Mouse (Mus musculus): ENCODE data around the gene Syk. TPM values are rescaled to one million over a fixed set of nuclear protein-coding genes. Genes with fewer than 3 reads are reported as not detected.
A peak's percentile ranks its signal among the peaks of the same experiment; 100 is the strongest.

The Syk gene
- total RNA-seq, 2 experiments from 2014 or later = 3.0 to 3.9 TPM

DNA sequence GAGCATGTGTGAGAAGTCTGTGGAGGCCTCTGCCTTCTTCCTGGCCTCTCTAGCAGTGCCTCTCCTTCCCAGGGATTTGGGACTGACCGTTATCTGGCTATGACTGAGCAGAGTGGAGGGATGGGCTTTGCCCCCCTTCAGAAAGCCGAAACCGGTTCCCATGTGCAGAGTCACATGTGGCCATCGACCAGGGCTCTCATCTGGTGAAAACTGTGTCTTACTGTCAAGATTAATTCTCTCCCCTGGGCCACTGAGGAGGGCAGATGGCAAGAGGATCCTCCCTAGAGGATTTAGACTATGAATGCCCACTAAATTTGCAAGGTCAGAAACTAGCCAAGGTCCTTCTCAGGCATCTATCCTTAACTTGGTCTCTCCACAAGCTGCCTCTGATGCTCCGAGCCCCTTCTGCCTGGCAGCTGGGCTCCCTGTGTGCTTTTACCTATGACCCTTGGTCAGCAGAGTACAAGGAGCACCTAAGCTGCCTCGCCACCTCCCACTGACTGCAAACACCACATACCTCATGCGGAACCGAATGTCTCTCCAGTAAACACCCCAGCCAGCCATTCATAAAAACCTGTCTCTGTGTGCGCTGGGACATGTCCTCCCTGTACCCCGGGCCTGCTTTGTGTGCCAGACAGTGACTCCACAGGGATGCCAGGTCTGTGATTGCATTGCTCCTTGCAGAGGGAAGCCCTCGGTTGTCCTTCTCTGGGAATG lies 65.2 kb downstream of the Syk start:
- no peak for DNase-seq (ENCODE audit: extremely low spot score in 1 of 2, low spot score in 1 of 2)

DNA sequence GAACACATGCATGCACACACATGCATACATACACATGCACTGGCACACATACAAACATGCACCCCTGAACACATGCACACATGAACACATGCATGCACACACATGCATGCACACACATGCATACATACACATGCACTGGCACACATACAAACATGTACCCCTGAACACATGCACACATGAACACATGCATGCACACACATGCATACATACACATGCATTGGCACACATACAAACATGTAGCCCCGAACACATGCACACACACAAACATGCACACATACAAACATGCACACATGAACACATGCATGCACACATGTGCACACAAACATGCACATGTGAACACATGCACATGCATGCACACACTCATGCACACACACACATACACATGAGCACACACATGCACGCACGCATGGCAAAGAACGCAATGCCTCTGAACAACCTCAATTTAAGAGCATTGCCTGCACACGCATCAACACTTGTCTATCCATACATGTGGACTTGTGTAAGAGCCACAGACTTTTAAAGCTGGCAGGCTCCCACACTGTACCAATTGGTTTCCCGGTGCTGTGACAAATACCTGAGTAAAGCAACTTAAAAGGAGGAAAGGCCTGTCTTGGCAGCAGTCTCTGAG lies 66.9 kb downstream of the Syk start:
- DNase-seq (ENCODE audit: extremely low spot score in 1 of 2, low spot score in 1 of 2) = no peak

DNA sequence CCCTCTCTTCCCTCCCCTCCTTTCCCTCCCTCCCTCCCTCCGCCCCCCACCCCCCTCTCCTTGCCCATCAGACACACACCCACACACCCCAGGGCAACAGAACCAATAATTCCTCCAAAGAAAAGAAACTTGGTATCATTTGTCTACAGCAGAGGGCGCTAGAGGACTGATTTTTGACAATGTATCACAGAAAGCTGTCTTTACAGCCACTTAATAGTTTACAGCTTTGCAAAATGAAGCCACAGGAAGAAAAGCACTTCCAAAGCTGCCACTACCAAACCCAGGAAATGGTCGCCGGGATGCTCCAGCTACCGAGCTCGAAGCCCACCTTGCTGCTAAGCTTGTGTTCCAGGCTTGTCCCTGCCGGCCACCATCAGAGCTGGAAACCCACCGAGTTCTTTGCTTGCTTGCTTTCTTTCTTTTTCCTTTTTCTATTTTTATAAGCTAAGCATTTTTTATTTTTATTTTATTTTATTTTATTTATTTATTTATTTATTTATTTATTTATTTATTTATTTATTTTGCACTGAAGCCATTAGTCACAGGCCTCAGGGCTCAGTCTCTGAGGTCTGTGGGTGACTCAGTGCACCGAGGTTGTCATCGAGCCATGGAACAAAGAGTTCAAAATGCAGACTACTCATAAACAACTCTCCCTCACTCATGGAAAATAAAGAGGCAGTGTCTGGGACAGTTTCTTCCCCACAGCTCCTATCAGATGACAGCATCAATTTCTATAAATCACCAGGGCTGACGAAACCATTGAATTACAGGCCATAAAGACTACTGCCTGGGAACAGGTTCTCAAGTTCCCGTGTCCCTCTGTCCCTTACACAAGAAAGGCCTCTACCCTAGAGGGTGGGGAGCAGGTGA lies 68.6 kb downstream of the Syk start:
- DNase-seq (ENCODE audit: extremely low spot score in 1 of 2, low spot score in 1 of 2) = peak; percentile 21 to 65

DNA sequence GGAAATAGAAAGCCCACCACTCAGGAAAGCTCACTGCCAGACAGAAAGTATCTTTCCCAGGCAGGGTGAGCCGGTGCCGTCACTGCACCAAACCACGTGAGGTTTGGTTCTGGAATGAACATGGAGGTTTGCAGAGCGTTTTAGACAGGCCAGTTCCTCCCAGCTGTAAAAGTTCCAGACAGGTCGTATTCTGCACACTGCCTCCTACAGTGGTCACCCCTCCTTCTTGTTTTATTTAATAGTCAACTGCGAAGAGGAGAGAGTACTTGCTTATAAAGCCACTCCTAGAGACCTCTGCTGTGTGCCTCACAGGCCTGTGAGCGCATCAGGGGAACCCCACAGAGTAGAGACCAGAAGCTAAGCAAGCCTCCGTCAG lies 69.3 kb downstream of the Syk start:
- DNase-seq (ENCODE audit: extremely low spot score in 1 of 2, low spot score in 1 of 2) = no peak

DNA sequence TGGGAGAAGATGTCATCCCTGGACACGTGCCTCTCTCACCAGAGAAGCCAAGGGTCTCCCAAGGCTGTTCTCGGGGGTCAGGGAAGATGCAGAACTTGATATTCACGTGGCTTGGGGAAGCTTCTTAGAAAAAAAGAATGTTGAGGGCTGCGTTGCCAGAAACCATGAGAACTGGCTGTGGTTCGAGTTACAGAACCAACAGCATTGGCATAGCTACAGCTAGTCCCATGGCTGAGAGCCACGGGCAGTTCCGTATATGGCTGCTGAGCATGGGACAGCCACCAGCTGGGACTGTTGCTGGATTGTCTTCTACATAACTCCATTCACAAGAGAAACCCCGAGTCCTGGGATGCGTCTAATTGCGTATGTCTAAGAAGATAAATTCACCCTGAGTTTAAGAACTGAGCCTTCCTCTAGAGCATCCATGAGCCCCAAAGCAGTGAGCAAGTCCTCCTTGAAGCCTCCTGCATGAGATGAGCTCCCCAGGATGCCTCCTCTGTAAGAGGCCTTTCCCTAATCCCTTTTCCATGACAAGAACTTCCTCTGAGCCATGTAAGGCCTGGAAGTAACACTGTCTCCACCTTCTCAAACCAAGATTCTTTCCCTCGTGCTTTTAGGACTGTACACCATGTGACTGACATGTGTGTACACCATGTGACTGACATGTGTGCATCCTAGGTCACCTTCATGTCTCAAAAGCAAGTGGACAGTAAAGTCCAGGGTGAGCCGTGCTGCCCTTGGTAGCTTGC lies 71.3 kb downstream of the Syk start:
- DNase-seq (ENCODE audit: extremely low spot score in 1 of 2, low spot score in 1 of 2) = no peak

DNA sequence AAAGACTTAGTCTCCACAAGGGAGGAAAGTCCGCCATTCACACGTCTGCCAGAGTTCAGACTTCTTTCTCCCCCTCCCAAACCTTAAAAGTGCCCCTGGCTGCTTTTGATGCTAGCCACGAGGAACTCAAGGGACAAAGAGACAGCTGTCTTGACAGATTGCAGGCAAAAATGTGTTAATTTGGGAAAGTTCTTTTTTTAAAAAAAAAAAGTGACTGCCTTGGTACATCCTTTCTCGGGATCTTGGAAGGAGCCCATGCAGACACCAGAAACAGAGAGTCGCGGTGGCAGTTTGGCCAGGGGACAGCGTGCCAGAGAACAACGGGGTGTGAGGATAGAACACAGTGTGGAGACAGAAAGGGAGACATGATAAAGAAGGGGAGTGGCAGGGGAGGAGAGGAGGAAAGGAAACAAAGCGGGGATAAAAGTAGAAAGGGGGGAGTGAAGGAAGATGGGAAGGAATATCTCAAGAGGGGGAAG lies 71.9 kb downstream of the Syk start:
- no peak for DNase-seq (ENCODE audit: extremely low spot score in 1 of 2, low spot score in 1 of 2)

DNA sequence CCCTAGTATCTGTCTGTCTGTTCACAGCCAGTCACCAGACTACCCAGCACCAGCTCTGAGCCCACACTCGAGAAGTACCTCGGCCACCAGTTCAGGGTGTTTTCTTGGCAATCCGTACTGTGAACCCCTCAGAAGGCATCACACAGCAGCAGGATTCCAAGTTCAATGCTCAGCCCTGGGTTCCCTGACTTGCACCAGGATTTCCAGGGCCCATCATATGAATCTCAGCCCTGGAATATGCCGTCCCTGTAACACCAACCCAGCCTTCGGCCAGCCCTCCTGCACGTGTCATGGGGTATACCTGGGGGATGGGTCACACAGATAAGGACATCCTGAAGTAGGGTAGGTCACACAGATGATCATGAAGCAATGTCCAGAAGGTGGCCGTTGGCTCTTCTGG lies 75.0 kb downstream of the Syk start:
- DNase-seq (ENCODE audit: extremely low spot score in 1 of 2, low spot score in 1 of 2) = no peak

DNA sequence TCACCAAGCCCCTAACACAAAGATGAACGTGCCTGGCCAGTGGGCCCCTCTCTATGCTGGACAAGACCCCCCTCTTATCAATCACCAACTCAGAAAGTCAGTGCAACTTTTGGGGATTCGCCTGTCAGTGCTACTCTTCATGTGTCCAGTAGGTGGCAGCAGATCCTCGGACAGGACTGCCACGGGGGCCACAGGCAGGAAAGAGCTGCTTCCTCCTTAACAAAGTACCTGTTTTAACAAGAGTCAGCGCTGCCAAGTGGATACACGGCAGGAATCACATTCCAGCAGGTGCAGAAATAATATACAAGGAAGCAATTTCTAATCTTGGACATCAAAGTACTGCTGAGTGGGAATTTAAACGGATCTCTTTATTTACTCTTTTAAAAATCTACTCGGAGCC lies 75.5 kb downstream of the Syk start:
- DNase-seq (ENCODE audit: extremely low spot score in 1 of 2, low spot score in 1 of 2) = peak; percentile 37 to 67

DNA sequence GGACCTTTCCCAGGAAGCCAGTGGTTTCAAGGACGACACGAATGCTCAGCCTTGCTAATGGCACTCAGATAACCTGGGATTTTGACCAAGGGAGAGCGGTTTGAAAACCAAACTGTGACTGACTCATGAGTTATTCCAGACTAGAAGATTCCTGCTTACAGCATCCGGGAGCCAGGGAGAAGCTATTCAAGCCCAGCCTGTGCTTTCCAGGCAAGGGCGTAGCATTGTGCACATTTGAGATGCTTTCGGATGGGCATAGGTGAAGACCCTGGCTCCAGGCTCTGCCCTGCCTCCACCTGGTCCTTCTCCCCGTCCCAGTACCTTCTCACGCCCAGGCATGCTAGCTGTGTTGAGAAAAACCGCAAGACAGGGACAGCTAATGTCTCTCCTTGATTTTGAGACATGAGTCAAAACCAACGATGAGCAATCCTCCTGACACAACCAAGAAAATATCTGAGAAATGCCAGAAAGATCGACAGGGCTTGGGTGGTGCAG lies 76.2 kb downstream of the Syk start:
- no peak for DNase-seq (ENCODE audit: extremely low spot score in 1 of 2, low spot score in 1 of 2)

DNA sequence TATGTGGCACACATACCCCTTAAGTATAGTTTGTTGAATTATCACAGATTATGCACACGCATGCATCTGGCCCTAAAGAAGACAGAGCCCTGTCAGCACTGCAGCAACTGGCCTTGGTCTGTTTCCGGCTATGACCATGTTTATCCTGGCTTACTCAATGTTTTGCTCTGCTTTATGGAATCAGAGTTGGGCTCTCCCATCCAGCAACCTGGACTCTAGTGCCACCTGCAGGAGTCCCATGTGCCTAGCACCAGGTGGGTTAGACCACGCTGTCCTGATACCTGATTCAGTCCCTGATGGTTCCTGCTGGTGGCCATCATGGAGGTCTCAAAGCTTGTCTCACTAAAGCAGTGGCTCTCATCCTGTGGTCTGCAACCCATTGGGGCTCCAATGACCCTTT lies 86.9 kb downstream of the Syk start:
- DNase-seq (ENCODE audit: extremely low spot score in 1 of 2, low spot score in 1 of 2) = no peak

DNA sequence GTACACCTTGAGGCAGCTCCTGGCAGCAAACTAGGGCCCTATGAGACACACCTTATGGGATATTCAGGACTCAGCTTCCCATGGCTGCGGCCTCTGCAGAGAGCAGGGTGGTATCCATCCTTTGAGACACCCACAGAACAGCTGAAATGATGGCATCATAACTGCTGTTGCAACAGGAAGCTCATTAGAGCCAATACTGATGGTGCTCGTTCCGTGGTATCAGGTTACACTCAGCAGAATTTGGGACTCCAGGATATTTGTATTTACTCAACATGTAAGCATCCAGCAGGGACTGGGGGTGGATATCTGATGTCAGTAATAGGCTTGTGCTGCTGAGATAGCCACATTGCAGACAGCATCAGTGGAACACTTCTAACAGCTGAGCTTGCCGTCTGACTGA lies 90.3 kb downstream of the Syk start:
- no peak for DNase-seq (ENCODE audit: extremely low spot score in 1 of 2, low spot score in 1 of 2)

DNA sequence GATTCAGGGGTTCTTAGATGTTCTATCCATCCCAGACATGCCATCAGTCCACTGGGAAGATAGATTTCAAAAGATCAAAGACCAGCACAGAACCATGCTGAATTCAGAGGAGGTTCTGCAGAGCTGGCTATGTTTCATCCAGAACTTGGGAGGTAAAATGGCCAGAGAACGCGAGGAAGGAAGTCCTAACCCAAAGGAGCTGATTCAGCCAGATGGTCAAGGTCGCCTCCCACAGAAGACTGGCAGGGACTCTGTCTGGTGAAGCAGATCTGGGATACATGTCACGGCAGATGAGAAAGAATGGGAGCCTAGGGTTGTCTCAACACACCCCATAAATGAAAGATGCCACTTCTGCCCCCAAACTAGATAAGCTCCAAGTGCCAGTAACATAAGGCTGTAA lies 90.9 kb downstream of the Syk start:
- no peak for DNase-seq (ENCODE audit: extremely low spot score in 1 of 2, low spot score in 1 of 2)

DNA sequence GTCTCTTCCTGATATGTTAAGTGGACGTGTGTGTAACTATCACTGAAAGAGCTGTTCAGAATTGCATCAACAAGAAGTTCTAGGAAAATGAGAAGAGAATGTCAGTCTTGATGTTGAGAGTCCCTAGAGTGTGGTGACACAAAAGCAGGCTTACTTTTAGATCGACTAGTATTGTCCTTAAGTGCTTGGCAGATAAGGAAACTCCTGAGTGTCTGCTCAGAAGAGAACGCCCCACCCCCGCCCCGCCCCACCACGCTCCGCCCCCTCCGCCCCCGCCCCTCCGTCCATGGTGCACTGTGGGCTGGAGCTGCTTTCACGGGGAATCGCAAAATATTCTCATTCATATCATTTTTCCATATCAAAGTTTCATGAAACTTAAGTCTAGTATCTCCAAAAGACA lies 91.9 kb downstream of the Syk start:
- DNase-seq (ENCODE audit: extremely low spot score in 1 of 2, low spot score in 1 of 2) = no peak

DNA sequence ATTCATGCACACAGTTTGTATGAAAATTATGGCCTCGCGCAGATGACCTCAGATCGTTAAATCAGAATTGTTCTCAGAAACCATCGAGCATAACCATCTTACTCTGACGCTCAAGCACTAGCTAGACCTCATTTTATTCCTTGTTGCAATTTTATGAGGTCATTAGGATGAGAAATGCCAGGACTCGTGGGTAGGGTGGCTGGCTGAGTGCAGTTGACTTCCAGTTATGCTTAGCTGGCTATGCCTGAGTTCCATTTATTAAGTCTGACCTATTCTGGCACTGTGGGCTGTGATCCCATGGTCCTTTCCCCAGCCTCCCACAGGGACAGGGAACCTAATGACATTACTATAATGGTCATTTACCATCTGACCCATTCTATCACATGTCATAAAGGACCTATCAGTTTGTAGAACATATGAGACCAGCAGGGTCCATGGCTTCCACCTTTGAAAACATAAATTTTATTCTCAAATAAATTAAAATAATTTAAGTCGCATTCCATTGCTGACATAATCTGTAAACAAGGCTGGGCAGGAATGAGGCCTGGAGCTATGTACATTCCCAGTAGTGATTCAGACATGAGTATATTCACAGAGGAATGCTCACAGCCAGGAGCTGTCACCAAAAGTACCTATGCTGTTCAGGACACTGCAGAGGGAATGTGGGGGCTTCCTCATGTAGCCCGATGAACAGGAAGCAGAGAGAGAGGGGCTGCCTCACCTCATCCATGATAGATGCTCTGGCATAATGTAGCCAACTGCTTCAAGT lies 92.7 kb downstream of the Syk start:
- no peak for DNase-seq (ENCODE audit: extremely low spot score in 1 of 2, low spot score in 1 of 2)

DNA sequence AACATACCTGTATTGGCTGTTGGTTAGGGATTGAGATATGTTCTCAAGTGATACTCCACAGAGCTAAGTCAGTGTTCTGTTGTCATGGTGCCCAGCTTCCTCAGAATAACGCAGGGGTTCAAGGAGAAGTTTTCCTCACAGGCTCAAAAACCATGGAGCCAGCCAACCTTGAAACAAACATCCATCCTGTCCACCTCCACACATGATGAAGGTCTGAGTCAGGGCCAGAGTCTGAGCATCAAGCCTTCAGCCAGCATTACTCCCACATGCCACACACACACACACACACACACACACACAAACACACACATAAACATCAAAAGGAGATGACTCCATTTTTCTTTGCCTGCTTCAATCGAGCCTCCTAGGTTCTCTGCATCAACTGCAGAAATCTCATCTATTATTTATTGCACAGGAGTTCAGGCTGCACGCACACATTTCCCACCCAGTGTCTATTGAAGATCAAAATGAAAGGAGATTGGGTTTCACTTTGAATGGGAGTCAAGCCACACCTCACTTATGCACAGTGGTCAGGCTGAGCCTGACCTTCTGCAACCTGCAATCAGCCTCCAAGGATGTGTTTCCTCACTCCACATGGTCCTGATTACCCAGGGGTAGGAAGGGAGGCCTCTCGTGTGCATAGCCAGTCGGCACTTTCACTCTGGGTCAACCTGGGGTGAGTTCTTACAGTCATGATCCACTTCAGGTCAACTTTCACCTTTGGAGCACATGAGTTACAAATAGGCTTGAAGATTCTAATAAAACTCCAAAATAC lies 93.9 kb downstream of the Syk start:
- no peak for DNase-seq (ENCODE audit: extremely low spot score in 1 of 2, low spot score in 1 of 2)

DNA sequence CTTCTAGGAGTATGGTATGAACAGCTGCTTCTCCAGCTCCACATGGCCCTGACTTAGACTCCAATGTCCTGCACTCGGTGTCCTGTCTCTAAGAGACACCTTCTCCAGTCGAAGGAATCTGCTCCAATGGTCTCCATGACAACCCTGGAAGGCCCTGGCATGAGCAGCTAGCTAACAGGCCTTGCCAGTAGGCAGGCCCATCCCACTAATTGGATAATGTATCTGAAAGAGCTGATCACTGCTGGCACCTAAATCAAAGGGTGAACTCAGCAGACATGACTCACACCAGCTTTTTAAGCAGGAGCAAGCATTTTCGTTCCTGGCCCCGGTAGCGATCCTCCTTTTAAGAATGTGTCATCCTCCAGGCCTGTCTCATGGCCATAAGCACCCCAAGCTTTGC lies 96.9 kb downstream of the Syk start:
- DNase-seq (ENCODE audit: extremely low spot score in 1 of 2, low spot score in 1 of 2) = peak; percentile 24 to 40

DNA sequence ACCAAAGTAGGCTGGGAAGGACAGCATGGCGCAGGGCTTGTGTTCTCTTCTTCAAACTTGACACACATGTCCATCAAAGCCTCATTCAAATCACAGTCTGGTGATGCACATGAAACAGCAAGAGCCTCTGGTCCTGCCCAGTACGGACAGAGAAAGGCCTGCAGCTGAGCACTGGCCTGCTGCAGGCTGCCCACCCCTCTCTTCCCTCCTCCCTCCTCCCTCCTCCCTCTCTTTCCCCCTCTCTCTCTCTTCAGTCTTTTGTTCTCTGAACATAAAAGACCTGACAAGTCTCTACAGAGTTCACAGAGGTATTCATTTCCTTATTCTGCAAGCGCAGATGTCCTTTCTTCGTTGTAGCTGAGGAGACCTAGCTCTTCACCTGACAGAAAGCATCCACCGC lies 99.1 kb downstream of the Syk start:
- no peak for DNase-seq (ENCODE audit: extremely low spot score in 1 of 2, low spot score in 1 of 2)

DNA sequence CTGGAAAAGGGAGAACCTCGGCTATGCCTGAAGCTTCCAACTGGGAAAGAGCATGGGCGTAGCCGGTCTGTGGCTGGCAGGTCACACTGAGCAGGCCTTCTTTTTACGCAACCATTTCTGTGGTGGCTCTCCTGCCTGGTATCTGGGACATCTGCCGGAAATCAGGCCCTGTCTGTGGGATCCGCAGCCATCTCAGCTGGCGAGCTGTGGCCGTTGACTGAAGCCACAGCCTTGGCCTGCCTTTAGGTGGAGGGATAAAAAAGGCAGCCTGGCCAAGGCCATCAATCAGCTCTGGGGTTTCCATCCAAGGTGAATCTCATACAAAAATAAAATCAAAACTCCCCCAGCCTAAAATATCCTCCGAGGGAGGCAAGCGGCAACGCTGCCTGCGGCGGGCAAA lies 107.5 kb downstream of the Syk start:
- DNase-seq (ENCODE audit: extremely low spot score in 1 of 2, low spot score in 1 of 2) = no peak

DNA sequence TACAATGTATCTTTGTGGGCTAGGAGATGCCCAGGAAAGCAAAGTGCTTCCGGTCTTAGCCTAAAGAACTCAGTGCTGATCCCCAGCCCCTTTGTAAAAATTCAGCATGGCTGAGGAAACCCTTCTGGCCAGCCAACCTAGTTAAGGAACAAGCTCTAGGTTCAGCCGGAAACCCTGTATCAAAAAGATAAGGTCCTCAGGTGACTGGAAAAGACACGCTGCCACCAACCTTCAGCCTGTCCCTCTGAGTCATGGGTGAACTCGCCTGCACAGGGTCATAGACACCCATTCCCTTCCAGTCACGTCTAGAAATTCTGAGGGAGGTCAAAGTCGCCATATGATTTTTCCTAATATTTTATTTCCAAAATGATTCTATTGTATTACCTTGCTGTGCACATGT lies 109.3 kb downstream of the Syk start:
- no peak for DNase-seq (ENCODE audit: extremely low spot score in 1 of 2, low spot score in 1 of 2)

Measured in layer of hippocampus, postnatal 25 days (tissue).